Mouse (Mus musculus): Measurements from ENCODE around the gene Srarp. TPM values are rescaled to one million over a fixed set of nuclear protein-coding genes. Genes with fewer than 3 reads are reported as not detected.

Srarp gene
- not detected in 2 replicates for polyA plus RNA-seq (2015; fragmentation: Nextera tagmentation; extraction: Ambion mirVana)

- H3K4me2 ChIP-seq (ENCODE audit: low read depth, low read length): no peak within 1 kb of the TSS
- H3K36me3 ChIP-seq (ENCODE audit: control insufficient read depth, insufficient read depth): no peaks in the 10 kb centered on the region
- no peak for ATAC-seq (ENCODE audit: low read depth)
- 78% methylated on average over 1 of the region's 1 CpGs for WGBS (ENCODE audit: insufficient replicate concordance)
- no peak within 1 kb of the TSS for H3K9ac ChIP-seq (ENCODE audit: low read depth, low read length)
- no peaks in the 10 kb centered on the region for H3K4me1 ChIP-seq (ENCODE audit: control insufficient read depth, low read depth, low read length)
- H3K4me3 ChIP-seq (ENCODE audit: low read depth, low read length): no peak within 1 kb of the TSS
- H3K27ac ChIP-seq (ENCODE audit: low read length): no peak within 1 kb of the TSS
- H3K27me3 ChIP-seq (ENCODE audit: control insufficient read depth, insufficient read depth, low read depth, low read length): no peaks in the 10 kb centered on the region
- no peaks in the 10 kb centered on the region for H3K9me3 ChIP-seq (replicated peaks; ENCODE audit: control insufficient read depth, low read length)
Measured at GRCm38 (mm10) chr4:141435974-141436373, at the start of gene Srarp. TSS of gene Srarp (minus strand) at chr4:141436105.

GRCm38 (mm10) chr4:141484071-141484470 lies 48.2 kb upstream of the Srarp start:
- H3K27me3 ChIP-seq (ENCODE audit: control insufficient read depth, insufficient read depth, low read depth, low read length): no peaks in the 10 kb centered on the region
- no peak overlapping the region for H3K4me3 ChIP-seq (ENCODE audit: low read depth, low read length)
- H3K4me2 ChIP-seq (ENCODE audit: low read depth, low read length): no peak overlapping the region
- no peak overlapping the region for H3K9ac ChIP-seq (ENCODE audit: low read depth, low read length)
- peaks cover 74% of the 10 kb centered on the region for H3K36me3 ChIP-seq (ENCODE audit: control insufficient read depth, insufficient read depth)
- ATAC-seq (ENCODE audit: low read depth): no peak
- H3K27ac ChIP-seq (ENCODE audit: low read length): no peak overlapping the region
- no peaks in the 10 kb centered on the region for H3K4me1 ChIP-seq (ENCODE audit: control insufficient read depth, low read depth, low read length)
- WGBS (ENCODE audit: insufficient replicate concordance): 80% methylated on average over 11 of the region's 11 CpGs
- H3K9me3 ChIP-seq (replicated peaks; ENCODE audit: control insufficient read depth, low read length): no peaks in the 10 kb centered on the region; the same call in none of the 2 replicates

- peaks cover 20% of the 10 kb centered on the region for H3K9me3 ChIP-seq (replicated peaks; ENCODE audit: control insufficient read depth, low read length)
- 89% methylated on average over 8 of the region's 8 CpGs for WGBS (ENCODE audit: insufficient replicate concordance)
- no peaks in the 10 kb centered on the region for H3K4me1 ChIP-seq (ENCODE audit: control insufficient read depth, low read depth, low read length)
- no peak overlapping the region for H3K9ac ChIP-seq (ENCODE audit: low read depth, low read length)
- H3K27ac ChIP-seq (ENCODE audit: low read length): no peak overlapping the region
- H3K4me2 ChIP-seq (ENCODE audit: low read depth, low read length): no peak overlapping the region
- H3K27me3 ChIP-seq (ENCODE audit: control insufficient read depth, insufficient read depth, low read depth, low read length): no peaks in the 10 kb centered on the region
- ATAC-seq (ENCODE audit: low read depth): no peak
- peaks cover 86% of the 10 kb centered on the region for H3K36me3 ChIP-seq (ENCODE audit: control insufficient read depth, insufficient read depth)
- H3K4me3 ChIP-seq (ENCODE audit: low read depth, low read length): no peak overlapping the region
Measured at GRCm38 (mm10) chr4:141479411-141479810, 43.5 kb upstream of the Srarp start.

- no peaks in the 10 kb centered on the region for H3K4me1 ChIP-seq (ENCODE audit: control insufficient read depth, low read depth, low read length)
- H3K4me2 ChIP-seq (ENCODE audit: low read depth, low read length): no peak overlapping the region
- H3K27me3 ChIP-seq (ENCODE audit: control insufficient read depth, insufficient read depth, low read depth, low read length): no peaks in the 10 kb centered on the region
- 92% methylated on average over 32 of the region's 32 CpGs for WGBS (ENCODE audit: insufficient replicate concordance)
- H3K4me3 ChIP-seq (ENCODE audit: low read depth, low read length): no peak overlapping the region
- H3K9ac ChIP-seq (ENCODE audit: low read depth, low read length): no peak overlapping the region
- no peak for ATAC-seq (ENCODE audit: low read depth)
- H3K9me3 ChIP-seq (replicated peaks; ENCODE audit: control insufficient read depth, low read length): peaks cover 20% of the 10 kb centered on the region
- peaks cover 88% of the 10 kb centered on the region for H3K36me3 ChIP-seq (ENCODE audit: control insufficient read depth, insufficient read depth)
- no peak overlapping the region for H3K27ac ChIP-seq (ENCODE audit: low read length)
Measured at GRCm38 (mm10) chr4:141478794-141479193, 42.9 kb upstream of the Srarp start.

GRCm38 (mm10) chr4:141478225-141478624 lies 42.3 kb upstream of the Srarp start:
- no peak overlapping the region for H3K4me3 ChIP-seq (ENCODE audit: low read depth, low read length)
- H3K4me1 ChIP-seq (ENCODE audit: control insufficient read depth, low read depth, low read length): no peaks in the 10 kb centered on the region
- ATAC-seq (ENCODE audit: low read depth): no peak
- H3K9me3 ChIP-seq (replicated peaks; ENCODE audit: control insufficient read depth, low read length): peaks cover 20% of the 10 kb centered on the region
- WGBS (ENCODE audit: insufficient replicate concordance): 87% methylated on average over 23 of the region's 23 CpGs
- no peak overlapping the region for H3K27ac ChIP-seq (ENCODE audit: low read length)
- H3K36me3 ChIP-seq (ENCODE audit: control insufficient read depth, insufficient read depth): peaks cover 91% of the 10 kb centered on the region
- no peaks in the 10 kb centered on the region for H3K27me3 ChIP-seq (ENCODE audit: control insufficient read depth, insufficient read depth, low read depth, low read length)
- H3K4me2 ChIP-seq (ENCODE audit: low read depth, low read length): no peak overlapping the region
- H3K9ac ChIP-seq (ENCODE audit: low read depth, low read length): no peak overlapping the region

- no peak for ATAC-seq (ENCODE audit: low read depth)
- no peak overlapping the region for H3K4me3 ChIP-seq (ENCODE audit: low read depth, low read length)
- H3K4me2 ChIP-seq (ENCODE audit: low read depth, low read length): no peak overlapping the region
- H3K27ac ChIP-seq (ENCODE audit: low read length): no peak overlapping the region
- peaks cover 20% of the 10 kb centered on the region for H3K9me3 ChIP-seq (replicated peaks; ENCODE audit: control insufficient read depth, low read length)
- H3K4me1 ChIP-seq (ENCODE audit: control insufficient read depth, low read depth, low read length): no peaks in the 10 kb centered on the region
- no peak overlapping the region for H3K9ac ChIP-seq (ENCODE audit: low read depth, low read length)
- no peaks in the 10 kb centered on the region for H3K27me3 ChIP-seq (ENCODE audit: control insufficient read depth, insufficient read depth, low read depth, low read length)
- H3K36me3 ChIP-seq (ENCODE audit: control insufficient read depth, insufficient read depth): peaks cover 94% of the 10 kb centered on the region
- 57% methylated on average over 16 of the region's 16 CpGs for WGBS (ENCODE audit: insufficient replicate concordance)
Measured at GRCm38 (mm10) chr4:141477681-141478102, 41.8 kb upstream of the Srarp start.

GRCm38 (mm10) chr4:141474431-141474830 lies 38.5 kb upstream of the Srarp start:
- no peak for ATAC-seq (ENCODE audit: low read depth)

GRCm38 (mm10) chr4:141472641-141473321 lies 36.9 kb upstream of the Srarp start:
- Histone ChIP-seq H3K9me3 (replicated peaks; ENCODE audit: control insufficient read depth, low read length) (peaks cover 14% of the 10 kb centered on the region), H3K4me1 (ENCODE audit: control insufficient read depth, low read depth, low read length) (no peaks in the 10 kb centered on the region), H3K27ac (ENCODE audit: low read length) (no peak overlapping the region), H3K4me2 (ENCODE audit: low read depth, low read length) (no peak overlapping the region), H3K4me3 (ENCODE audit: low read depth, low read length) (no peak overlapping the region), H3K36me3 (ENCODE audit: control insufficient read depth, insufficient read depth) (peaks cover 84% of the 10 kb centered on the region), H3K27me3 (ENCODE audit: control insufficient read depth, insufficient read depth, low read depth, low read length) (no peaks in the 10 kb centered on the region), H3K9ac (ENCODE audit: low read depth, low read length) (no peak overlapping the region)
- no peak for ATAC-seq (ENCODE audit: low read depth)
- WGBS (ENCODE audit: insufficient replicate concordance): 92% methylated on average over 32 of the region's 32 CpGs

More at GRCm38 (mm10) chr4:141474431-141474830, 38.5 kb upstream of the Srarp start:
- Histone ChIP-seq H3K36me3 (ENCODE audit: control insufficient read depth, insufficient read depth) (peaks cover 90% of the 10 kb centered on the region), H3K9me3 (replicated peaks; ENCODE audit: control insufficient read depth, low read length) (peaks cover 20% of the 10 kb centered on the region), H3K27ac (ENCODE audit: low read length) (no peak overlapping the region), H3K9ac (ENCODE audit: low read depth, low read length) (no peak overlapping the region), H3K27me3 (ENCODE audit: control insufficient read depth, insufficient read depth, low read depth, low read length) (no peaks in the 10 kb centered on the region), H3K4me2 (ENCODE audit: low read depth, low read length) (no peak overlapping the region), H3K4me3 (ENCODE audit: low read depth, low read length) (no peak overlapping the region), H3K4me1 (ENCODE audit: control insufficient read depth, low read depth, low read length) (no peaks in the 10 kb centered on the region)
- 86% methylated on average over 19 of the region's 19 CpGs for WGBS (ENCODE audit: insufficient replicate concordance)

GRCm38 (mm10) chr4:141471491-141471890 lies 35.6 kb upstream of the Srarp start:
- Histone ChIP-seq H3K27ac (ENCODE audit: low read length) (no peak overlapping the region), H3K36me3 (ENCODE audit: control insufficient read depth, insufficient read depth) (peaks cover 80% of the 10 kb centered on the region), H3K4me3 (ENCODE audit: low read depth, low read length) (no peak overlapping the region), H3K4me2 (ENCODE audit: low read depth, low read length) (no peak overlapping the region), H3K9ac (ENCODE audit: low read depth, low read length) (no peak overlapping the region), H3K9me3 (replicated peaks; ENCODE audit: control insufficient read depth, low read length) (peaks cover 9% of the 10 kb centered on the region), H3K27me3 (ENCODE audit: control insufficient read depth, insufficient read depth, low read depth, low read length) (no peaks in the 10 kb centered on the region), H3K4me1 (ENCODE audit: control insufficient read depth, low read depth, low read length) (no peaks in the 10 kb centered on the region)
- 96% methylated on average over 16 of the region's 16 CpGs for WGBS (ENCODE audit: insufficient replicate concordance)
- ATAC-seq (ENCODE audit: low read depth): no peak

Data from liver, embryonic 16.5 days (tissue).